Mouse (Mus musculus) cerebellum, adult 2 months (tissue): ENCODE results near the gene Eif4g1.

Experiments
- CTCF ChIP-seq: fragments of 200-500 bp; IDR thresholded peaks from 2 replicates; pipeline ENCODE4 v1.5.1; 2011; ENCODE audit warnings: low read depth, mild to moderate bottlenecking, control low read depth, low read length, moderate library complexity, borderline replicate concordance; ENCODE audit not compliant: insufficient read depth
- POLR2A ChIP-seq: fragments of 200-500 bp; IDR thresholded peaks from 2 replicates; pipeline ENCODE4 v1.6.1; 2011; ENCODE audit warnings: low read length, control low read depth, borderline replicate concordance; ENCODE audit not compliant: insufficient read depth

GRCm38 (mm10) chr16:20708220-20708938, 40.3 kb downstream of the Eif4g1 start:
- TF ChIP-seq POLR2A (no peak), CTCF (no peak)
